Mouse (Mus musculus): ENCODE measurements at regions not wholly inside any gene's neighbourhood (a gene's known extent, or its start where the extent isn't known, plus 50 kb on each side); places are given as distances from the start of the nearest gene placed in this dataset.
A peak's percentile ranks its signal among the peaks of the same experiment; 100 is the strongest.

GRCm38 (mm10) chrX:162266769-162267168 lies 107.2 kb upstream of the Nhs start:
- no peak overlapping the region for H3K4me2 ChIP-seq (ENCODE audit: low read depth, low read length)
- no peaks in the 10 kb centered on the region for H3K36me3 ChIP-seq (ENCODE audit: control insufficient read depth, insufficient read depth)
- H3K9ac ChIP-seq (ENCODE audit: low read length) = no peak overlapping the region
- no peaks in the 10 kb centered on the region for H3K27me3 ChIP-seq (ENCODE audit: control insufficient read depth, insufficient read depth, low read length)
- no peak overlapping the region for H3K4me3 ChIP-seq (ENCODE audit: low read length)
- no peaks in the 10 kb centered on the region; the same call in 1 of the 2 replicates for H3K9me3 ChIP-seq (replicated peaks; ENCODE audit: control insufficient read depth, low read length)
- no peak overlapping the region for H3K27ac ChIP-seq (ENCODE audit: low read length)
- 0 out of 2 replicates have a peak, but pooled peaks have one; percentile 32 for ATAC-seq (replicated peaks; ENCODE audit: extremely low read depth, insufficient read depth, low FRiP score)
- WGBS = 50% methylated on average over 1 of the region's 1 CpGs
- no peaks in the 10 kb centered on the region for H3K4me1 ChIP-seq (ENCODE audit: control insufficient read depth, insufficient read depth, low read length)

DNA sequence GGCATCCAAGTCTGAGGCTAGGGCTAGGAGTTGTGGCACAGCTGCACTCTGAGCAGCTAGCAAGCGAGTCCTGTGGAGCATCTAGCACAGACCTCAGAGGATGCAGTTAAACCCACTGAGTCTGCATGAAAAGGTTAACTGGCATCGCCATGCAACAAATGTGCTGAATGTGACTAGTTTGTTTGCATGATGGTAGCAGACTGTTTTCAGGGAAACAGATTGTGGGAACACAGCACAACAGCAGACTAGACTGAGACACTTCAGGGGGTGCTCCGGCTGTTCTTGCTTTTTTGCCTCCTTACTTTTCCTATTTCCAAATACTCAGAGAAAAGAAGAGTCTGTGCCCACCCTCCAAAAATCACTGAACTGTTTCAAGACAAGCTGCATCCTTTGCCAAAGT lies 97.9 kb upstream of the Nhs start:
- no peak overlapping the region for H3K27ac ChIP-seq (ENCODE audit: low read length)
- H3K4me3 ChIP-seq (ENCODE audit: low read length) = no peak overlapping the region
- H3K27me3 ChIP-seq (ENCODE audit: control insufficient read depth, insufficient read depth, low read length) = no peaks in the 10 kb centered on the region
- 80% methylated on average over 3 of the region's 3 CpGs for WGBS
- no peak overlapping the region for H3K9ac ChIP-seq (ENCODE audit: low read length)
- ATAC-seq (replicated peaks; ENCODE audit: extremely low read depth, insufficient read depth, low FRiP score) = no peak
- H3K36me3 ChIP-seq (ENCODE audit: control insufficient read depth, insufficient read depth) = no peaks in the 10 kb centered on the region
- H3K9me3 ChIP-seq (replicated peaks; ENCODE audit: control insufficient read depth, low read length) = peaks cover 2% of the 10 kb centered on the region; the same call in 1 of the 2 replicates
- no peaks in the 10 kb centered on the region for H3K4me1 ChIP-seq (ENCODE audit: control insufficient read depth, insufficient read depth, low read length)
- no peak overlapping the region for H3K4me2 ChIP-seq (ENCODE audit: low read depth, low read length)

DNA sequence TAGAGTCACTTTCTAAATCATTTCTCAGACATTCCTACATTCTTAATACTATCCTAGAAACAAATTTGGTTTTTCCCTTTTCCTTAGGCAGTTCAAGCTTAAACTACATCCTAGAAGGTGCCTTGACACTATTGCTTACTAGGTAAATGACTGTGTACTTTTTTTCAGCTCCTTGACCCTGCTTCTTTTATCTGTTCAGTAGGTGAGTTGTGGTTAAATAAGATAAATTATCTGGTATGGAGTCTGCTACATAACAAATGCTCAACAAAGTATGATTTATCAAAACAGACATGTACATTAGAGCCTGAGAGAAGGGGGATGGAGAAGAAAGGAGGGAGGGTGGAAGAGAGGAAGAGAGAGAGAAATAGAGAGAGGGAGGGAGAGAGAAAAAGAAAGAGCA lies 96.3 kb upstream of the Nhs start:
- no peaks in the 10 kb centered on the region for H3K4me1 ChIP-seq (ENCODE audit: control insufficient read depth, insufficient read depth, low read length)
- H3K36me3 ChIP-seq (ENCODE audit: control insufficient read depth, insufficient read depth) = no peaks in the 10 kb centered on the region
- peaks cover 2% of the 10 kb centered on the region; the same call in 1 of the 2 replicates for H3K9me3 ChIP-seq (replicated peaks; ENCODE audit: control insufficient read depth, low read length)
- H3K27ac ChIP-seq (ENCODE audit: low read length) = no peak overlapping the region
- no peak overlapping the region for H3K9ac ChIP-seq (ENCODE audit: low read length)
- H3K4me3 ChIP-seq (ENCODE audit: low read length) = no peak overlapping the region
- no peak overlapping the region for H3K4me2 ChIP-seq (ENCODE audit: low read depth, low read length)
- H3K27me3 ChIP-seq (ENCODE audit: control insufficient read depth, insufficient read depth, low read length) = no peaks in the 10 kb centered on the region
- ATAC-seq (replicated peaks; ENCODE audit: extremely low read depth, insufficient read depth, low FRiP score) = no peak

GRCm38 (mm10) chrX:162241291-162241690 lies 81.8 kb upstream of the Nhs start:
- Histone ChIP-seq H3K4me2 (ENCODE audit: low read depth, low read length) (no peak overlapping the region), H3K27me3 (ENCODE audit: control insufficient read depth, insufficient read depth, low read length) (no peaks in the 10 kb centered on the region), H3K4me1 (ENCODE audit: control insufficient read depth, insufficient read depth, low read length) (no peaks in the 10 kb centered on the region), H3K9me3 (replicated peaks; ENCODE audit: control insufficient read depth, low read length) (no peaks in the 10 kb centered on the region), H3K27ac (ENCODE audit: low read length) (no peak overlapping the region), H3K36me3 (ENCODE audit: control insufficient read depth, insufficient read depth) (no peaks in the 10 kb centered on the region), H3K4me3 (ENCODE audit: low read length) (no peak overlapping the region), H3K9ac (ENCODE audit: low read length) (no peak overlapping the region)
- no peak for ATAC-seq (replicated peaks; ENCODE audit: extremely low read depth, insufficient read depth, low FRiP score)
- WGBS = 37% methylated on average over 3 of the region's 3 CpGs

DNA sequence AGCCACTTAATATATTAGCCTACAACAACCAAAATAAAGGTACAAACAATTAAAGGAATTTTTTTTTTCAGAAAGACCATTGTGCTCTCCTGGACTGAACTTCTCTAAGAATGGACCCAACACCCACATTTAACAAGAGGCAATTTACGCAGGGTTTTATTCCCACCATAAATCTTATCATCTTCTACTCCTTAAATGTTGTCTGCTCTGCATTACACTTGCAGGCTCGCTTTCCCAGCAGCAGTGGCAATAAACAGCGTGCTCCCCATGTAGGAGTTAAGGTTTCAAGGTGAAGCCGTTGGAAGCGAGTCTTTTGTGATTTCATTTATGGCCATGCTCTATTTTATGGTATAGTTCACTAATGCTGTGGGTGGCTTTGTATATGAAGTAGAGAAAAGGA lies 76.0 kb upstream of the Nhs start:
- no peaks in the 10 kb centered on the region for H3K4me1 ChIP-seq (ENCODE audit: control insufficient read depth, insufficient read depth, low read length)
- no peaks in the 10 kb centered on the region for H3K36me3 ChIP-seq (ENCODE audit: control insufficient read depth, insufficient read depth)
- no peak overlapping the region for H3K4me3 ChIP-seq (ENCODE audit: low read length)
- H3K9me3 ChIP-seq (replicated peaks; ENCODE audit: control insufficient read depth, low read length) = no peaks in the 10 kb centered on the region
- 79% methylated on average over 5 of the region's 5 CpGs for WGBS
- no peak overlapping the region for H3K27ac ChIP-seq (ENCODE audit: low read length)
- no peak overlapping the region for H3K4me2 ChIP-seq (ENCODE audit: low read depth, low read length)
- ATAC-seq (replicated peaks; ENCODE audit: extremely low read depth, insufficient read depth, low FRiP score) = no peak
- H3K27me3 ChIP-seq (ENCODE audit: control insufficient read depth, insufficient read depth, low read length) = no peaks in the 10 kb centered on the region
- no peak overlapping the region for H3K9ac ChIP-seq (ENCODE audit: low read length)

GRCm38 (mm10) chrX:162210848-162211247 lies 51.3 kb upstream of the Nhs start:
- Histone ChIP-seq H3K9ac (ENCODE audit: low read length) (no peak overlapping the region), H3K4me3 (ENCODE audit: low read length) (no peak overlapping the region), H3K27me3 (ENCODE audit: control insufficient read depth, insufficient read depth, low read length) (no peaks in the 10 kb centered on the region), H3K9me3 (replicated peaks; ENCODE audit: control insufficient read depth, low read length) (no peaks in the 10 kb centered on the region), H3K36me3 (ENCODE audit: control insufficient read depth, insufficient read depth) (no peaks in the 10 kb centered on the region), H3K27ac (ENCODE audit: low read length) (no peak overlapping the region), H3K4me1 (ENCODE audit: control insufficient read depth, insufficient read depth, low read length) (no peaks in the 10 kb centered on the region), H3K4me2 (ENCODE audit: low read depth, low read length) (no peak overlapping the region)
- ATAC-seq (replicated peaks; ENCODE audit: extremely low read depth, insufficient read depth, low FRiP score) = no peak
- 56% methylated on average over 2 of the region's 2 CpGs for WGBS
